Mouse (Mus musculus) E14TG2a.4 (cell line): ENCODE results near the gene 4930486L24Rik.

Experiments used
- H3K27me3 ChIP-seq: 2 replicates; pipeline ENCODE4 v1.6.1; 2014; ENCODE audit warnings: low read length, control low read depth; ENCODE audit not compliant: insufficient read depth
- H3K36me3 ChIP-seq: 2 replicates; pipeline ENCODE4 v1.6.1; 2014; ENCODE audit warnings: low read length, control low read depth; ENCODE audit not compliant: insufficient read depth
- H3K4me1 ChIP-seq: replicated peaks from 2 replicates; pipeline ENCODE4 v1.6.1; 2014; ENCODE audit warnings: low read depth, low read length, control low read depth
- H3K4me3 ChIP-seq: replicated peaks from 2 replicates; pipeline ENCODE4 v1.5.1; 2014; ENCODE audit warnings: mild to moderate bottlenecking, low read length
- H3K9me3 ChIP-seq: 2 replicates; pipeline ENCODE4 v1.6.1; 2014; ENCODE audit warnings: low read length, control low read depth
- CTCF ChIP-seq: conservative IDR thresholded peaks from 2 replicates; pipeline ENCODE4 v1.5.1; 2014; ENCODE audit warnings: low read length
- NANOG ChIP-seq: IDR thresholded peaks from 2 replicates; pipeline ENCODE4 v1.6.1; 2014; ENCODE audit warnings: borderline replicate concordance, low read length, mixed read lengths
- POU5F1 ChIP-seq: IDR thresholded peaks from 2 replicates; pipeline ENCODE4 v1.6.1; 2014; ENCODE audit warnings: low read length, borderline replicate concordance

Gene 4930486L24Rik

DNA sequence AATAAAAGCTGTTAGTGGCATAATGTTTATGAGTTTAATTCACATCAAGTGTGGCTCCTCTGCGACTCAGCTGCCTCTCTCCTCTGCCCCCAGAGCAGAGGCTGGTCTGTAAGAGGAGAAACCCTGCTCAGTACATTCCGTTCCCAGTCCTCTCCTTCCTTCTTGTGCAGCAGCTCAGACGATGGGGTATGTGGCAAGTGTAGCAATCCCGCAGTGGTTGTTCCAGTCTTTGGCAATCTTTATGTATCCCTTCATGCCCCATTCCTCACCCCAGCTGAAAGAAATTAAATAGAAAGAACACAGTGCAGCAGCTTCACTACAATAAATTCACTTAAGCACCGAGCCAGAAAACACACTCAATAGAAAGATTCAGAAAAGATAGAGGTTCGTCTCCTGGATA is 21.6 kb downstream of the 4930486L24Rik start:
- Histone ChIP-seq H3K9me3 (no peaks in the 10 kb centered on the region), H3K4me1 (no peaks in the 10 kb centered on the region), H3K27me3 (no peaks in the 10 kb centered on the region), H3K36me3 (no peaks in the 10 kb centered on the region), H3K4me3 (no peak overlapping the region)
- TF ChIP-seq NANOG (no peak), POU5F1 (no peak), CTCF (no peak)

GRCm38 (mm10) chr13:60839353-60839902 is 24.8 kb downstream of the 4930486L24Rik start:
- Histone ChIP-seq H3K9me3 (no peaks in the 10 kb centered on the region), H3K4me3 (no peak overlapping the region), H3K27me3 (no peaks in the 10 kb centered on the region), H3K36me3 (no peaks in the 10 kb centered on the region), H3K4me1 (no peaks in the 10 kb centered on the region)
- TF ChIP-seq POU5F1 (no peak), NANOG (no peak), CTCF (no peak)

DNA sequence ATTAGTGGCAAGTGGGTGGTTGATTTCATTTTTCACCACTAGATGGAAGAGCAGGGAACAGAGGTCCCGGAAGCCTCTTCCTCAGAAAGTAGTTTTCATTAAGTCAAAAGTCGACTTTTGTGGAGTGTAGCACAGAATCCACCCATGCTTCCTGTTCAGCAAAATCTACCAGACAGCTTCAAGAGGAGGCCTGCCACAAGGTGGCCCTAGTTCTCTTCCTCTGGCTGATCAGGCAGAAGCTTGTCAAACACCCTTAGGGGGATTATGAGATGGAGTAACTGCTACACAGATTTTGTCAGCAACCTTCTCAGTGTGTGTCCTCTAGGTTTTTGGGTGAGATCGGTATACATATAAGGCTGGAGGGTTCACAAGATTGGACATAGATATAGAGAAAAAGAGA is 38.2 kb downstream of the 4930486L24Rik start:
- TF ChIP-seq CTCF = no peak; the same call in 1 of the 2 replicates
- no peak for TF ChIP-seq NANOG
- no peak for TF ChIP-seq POU5F1
- Histone ChIP-seq H3K9me3 (no peaks in the 10 kb centered on the region), H3K36me3 (no peaks in the 10 kb centered on the region), H3K4me1 (no peaks in the 10 kb centered on the region), H3K27me3 (no peaks in the 10 kb centered on the region), H3K4me3 (no peak overlapping the region)

DNA sequence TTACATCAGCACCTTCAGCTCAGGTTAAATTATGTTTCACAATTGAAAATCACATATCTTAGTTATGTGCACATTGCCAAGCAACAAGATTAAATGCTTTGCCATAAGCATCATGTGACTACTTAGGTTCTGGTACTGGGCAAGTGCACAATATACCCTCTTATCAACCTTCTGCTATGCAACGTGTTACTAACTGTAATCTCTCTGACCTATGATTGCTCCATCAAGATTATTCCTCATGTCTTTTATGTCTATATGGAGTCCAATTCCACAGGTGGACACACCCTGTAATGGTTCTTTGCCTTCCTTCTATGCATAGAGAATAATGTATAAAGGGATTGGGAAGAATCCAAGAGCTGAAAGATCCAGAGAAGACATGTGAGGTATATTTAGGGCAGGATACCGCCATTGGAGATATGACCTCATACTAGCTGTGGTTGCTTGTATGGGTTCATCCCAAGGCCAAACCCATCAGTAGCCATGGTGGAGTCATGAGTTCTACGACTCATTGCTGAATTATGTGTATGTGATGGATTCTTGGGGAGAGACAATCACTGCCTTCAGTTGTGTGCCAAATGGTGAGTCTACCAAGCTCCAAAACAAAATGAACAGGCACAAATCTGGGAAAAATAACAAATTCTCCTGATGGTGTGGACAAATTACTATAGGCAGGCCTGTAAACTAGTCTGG is 43.6 kb downstream of the 4930486L24Rik start:
- no peaks in the 10 kb centered on the region for H3K9me3 ChIP-seq
- no peaks in the 10 kb centered on the region for H3K36me3 ChIP-seq
- no peaks in the 10 kb centered on the region for H3K4me1 ChIP-seq
- no peak overlapping the region for H3K4me3 ChIP-seq
- TF ChIP-seq POU5F1 = no peak
- no peak for TF ChIP-seq CTCF
- no peak for TF ChIP-seq NANOG
- H3K27me3 ChIP-seq = no peaks in the 10 kb centered on the region

DNA sequence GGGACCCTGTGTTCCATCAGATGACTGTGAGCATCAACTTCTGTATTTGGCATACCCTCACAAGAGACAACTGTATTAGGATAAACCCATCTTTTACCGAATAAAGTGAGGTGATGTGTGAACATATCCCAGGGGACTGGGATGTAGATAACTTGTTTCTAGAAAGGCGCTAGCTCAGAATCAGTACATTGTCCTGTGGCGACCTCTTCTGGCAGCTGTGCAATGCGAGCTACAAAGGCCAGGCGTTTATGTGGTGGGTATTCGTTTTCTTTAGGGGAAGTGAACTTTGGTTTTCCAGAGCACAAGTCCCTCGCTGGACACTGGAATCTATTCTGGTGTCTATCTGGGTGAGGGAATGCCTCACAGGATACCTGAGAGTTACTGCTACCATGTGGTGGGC is 44.8 kb downstream of the 4930486L24Rik start:
- Histone ChIP-seq H3K4me3 (no peak overlapping the region), H3K36me3 (no peaks in the 10 kb centered on the region), H3K27me3 (no peaks in the 10 kb centered on the region), H3K4me1 (no peaks in the 10 kb centered on the region), H3K9me3 (no peaks in the 10 kb centered on the region)
- TF ChIP-seq POU5F1 (no peak), CTCF (peak; percentile 77)

GRCm38 (mm10) chr13:60813722-60814121 is 50.6 kb downstream of the 4930486L24Rik start:
- H3K36me3 ChIP-seq = no peaks in the 10 kb centered on the region
- H3K9me3 ChIP-seq = no peaks in the 10 kb centered on the region
- TF ChIP-seq POU5F1 = no peak
- H3K27me3 ChIP-seq = no peaks in the 10 kb centered on the region
- H3K4me3 ChIP-seq = no peak overlapping the region
- H3K4me1 ChIP-seq = no peaks in the 10 kb centered on the region

DNA sequence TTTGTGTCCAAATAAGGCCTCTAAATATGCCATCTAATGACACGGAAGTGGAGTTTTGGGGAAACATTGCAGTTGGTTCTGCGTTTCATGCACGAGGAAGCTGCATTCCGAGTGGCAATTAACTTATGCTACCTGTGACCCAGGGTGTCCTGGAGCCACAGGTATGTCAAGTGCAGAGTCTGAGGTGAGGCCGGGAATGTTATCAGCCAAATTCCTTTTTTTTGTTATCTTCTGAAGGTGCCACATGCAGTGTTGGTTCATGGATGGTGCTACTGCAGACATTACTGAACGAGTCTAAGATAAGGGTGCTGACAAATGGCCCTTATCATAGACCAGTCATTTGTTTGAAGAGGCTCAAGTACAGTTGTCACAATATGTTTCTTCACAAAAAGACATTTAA is 51.5 kb downstream of the 4930486L24Rik start:
- no peak for TF ChIP-seq CTCF
- no peak for TF ChIP-seq POU5F1
- TF ChIP-seq NANOG = no peak
- H3K4me3 ChIP-seq = no peak overlapping the region
- H3K27me3 ChIP-seq = no peaks in the 10 kb centered on the region
- no peaks in the 10 kb centered on the region for H3K36me3 ChIP-seq
- H3K4me1 ChIP-seq = no peaks in the 10 kb centered on the region
- H3K9me3 ChIP-seq = no peaks in the 10 kb centered on the region

DNA sequence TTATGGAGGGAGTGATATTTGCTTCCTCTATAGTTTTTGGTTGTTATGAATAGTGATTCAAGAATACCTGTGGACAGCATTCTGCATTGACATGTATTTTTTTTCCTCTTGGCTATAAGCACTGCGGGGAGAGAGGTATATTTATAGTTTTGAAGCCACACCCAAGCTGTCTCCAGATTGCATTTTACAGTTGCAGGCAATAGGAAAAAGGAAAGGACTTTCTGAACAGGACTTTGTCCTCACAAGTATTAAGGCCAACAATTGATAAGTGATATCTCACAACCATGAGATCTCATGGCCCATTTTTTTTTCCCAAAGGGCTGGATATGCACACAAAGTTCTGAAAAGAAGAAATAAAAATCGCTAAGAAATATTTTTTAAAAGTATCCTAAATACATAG is 54.6 kb downstream of the 4930486L24Rik start:
- Histone ChIP-seq H3K4me3 (no peak overlapping the region), H3K36me3 (no peaks in the 10 kb centered on the region), H3K9me3 (no peaks in the 10 kb centered on the region), H3K4me1 (no peaks in the 10 kb centered on the region), H3K27me3 (0 out of 2 replicates have a peak, but pooled peaks cover 2% of the 10 kb centered on the region)
- TF ChIP-seq NANOG (no peak), CTCF (no peak), POU5F1 (no peak)

GRCm38 (mm10) chr13:60802749-60803148 is 61.5 kb downstream of the 4930486L24Rik start, which contains the start of gene Ctsll3:
Ctsll3 (minus strand) TSS chr13:60802849.
- TF ChIP-seq CTCF (no peak), POU5F1 (no peak), NANOG (no peak)
- 0 out of 2 replicates have a peak, but pooled peaks cover 2% of the 10 kb centered on the region for H3K27me3 ChIP-seq
- no peaks in the 10 kb centered on the region for H3K9me3 ChIP-seq
- H3K4me3 ChIP-seq = no peak within 1 kb of the TSS
- H3K36me3 ChIP-seq = no peaks in the 10 kb centered on the region
- no peaks in the 10 kb centered on the region for H3K4me1 ChIP-seq
